Mouse (Mus musculus) kidney, postnatal 36 days (tissue): ENCODE data around the gene Hist1h3d.
"Not testable (repeated sequence)": the region's sequence is repeated elsewhere in the genome, so short reads cannot be mapped to it uniquely, and the experiment has no call there.

ENCODE experiments used
- DNase-seq, 2 experiments: peaks; one replicate each; pipeline ENCODE4 v3.0.0; 2021 to 2022; ENCODE audit warnings: mixed read lengths in 2 of 2

The Hist1h3d gene

DNA sequence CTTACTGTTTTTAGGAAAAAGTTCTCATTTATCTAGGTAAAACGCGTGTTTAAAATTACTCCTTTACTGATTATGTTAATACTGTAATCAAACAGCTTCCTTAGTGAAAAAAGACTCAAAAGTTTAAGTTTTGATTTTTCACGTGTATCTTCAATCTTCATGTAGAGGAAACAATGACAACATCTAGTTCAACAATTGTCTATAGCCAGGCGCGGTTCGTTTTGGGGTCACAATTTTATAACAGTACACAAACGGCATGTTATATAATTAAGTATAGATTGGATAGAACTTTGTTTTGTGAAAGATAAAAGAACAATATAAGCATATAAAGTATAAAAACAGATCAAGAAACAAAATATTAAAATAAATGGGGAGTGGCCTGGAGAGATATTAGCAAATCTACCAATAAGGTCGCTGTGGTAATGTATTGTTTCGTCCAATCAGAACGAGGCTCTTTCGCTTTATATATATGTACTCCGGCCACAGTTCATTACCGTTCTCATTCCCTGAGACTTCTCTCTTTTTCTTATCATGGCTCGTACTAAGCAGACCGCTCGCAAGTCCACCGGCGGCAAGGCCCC is at the start of gene Hist1h3d:
Gene Hist1h3d (plus strand): TSS at position 493 of the 581 bp plus-strand sequence.
- DNase-seq = peak in 1 of 2 experiments; percentile 42

DNA sequence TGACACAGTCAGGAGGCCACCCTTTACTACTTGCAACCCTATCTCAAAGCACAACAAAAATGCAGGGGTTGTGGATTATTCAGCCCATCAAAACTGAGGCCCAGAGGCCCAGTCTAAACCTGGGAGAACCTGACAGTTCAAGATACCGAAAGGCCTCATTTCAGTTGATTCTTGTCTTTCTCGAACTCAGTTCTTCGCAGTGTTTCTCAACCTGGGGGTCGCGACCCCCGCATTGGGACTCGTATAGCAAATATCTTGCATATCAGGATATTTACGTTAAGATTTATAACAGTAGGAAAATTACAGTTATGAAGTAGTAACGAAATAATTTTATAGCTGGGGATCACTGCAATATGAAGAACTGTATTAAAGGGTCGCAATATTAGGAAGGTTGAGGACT is 49.7 kb upstream of the Hist1h3d start:
- DNase-seq = peak in 1 of 2 experiments; percentile 7

GRCm38 (mm10) chr13:23526312-23526711 is 49.3 kb upstream of the Hist1h3d start:
- DNase-seq = peak; percentile 90 to 91

- DNase-seq = no peak
Measured at GRCm38 (mm10) chr13:23529005-23529404, 46.6 kb upstream of the Hist1h3d start.

DNA sequence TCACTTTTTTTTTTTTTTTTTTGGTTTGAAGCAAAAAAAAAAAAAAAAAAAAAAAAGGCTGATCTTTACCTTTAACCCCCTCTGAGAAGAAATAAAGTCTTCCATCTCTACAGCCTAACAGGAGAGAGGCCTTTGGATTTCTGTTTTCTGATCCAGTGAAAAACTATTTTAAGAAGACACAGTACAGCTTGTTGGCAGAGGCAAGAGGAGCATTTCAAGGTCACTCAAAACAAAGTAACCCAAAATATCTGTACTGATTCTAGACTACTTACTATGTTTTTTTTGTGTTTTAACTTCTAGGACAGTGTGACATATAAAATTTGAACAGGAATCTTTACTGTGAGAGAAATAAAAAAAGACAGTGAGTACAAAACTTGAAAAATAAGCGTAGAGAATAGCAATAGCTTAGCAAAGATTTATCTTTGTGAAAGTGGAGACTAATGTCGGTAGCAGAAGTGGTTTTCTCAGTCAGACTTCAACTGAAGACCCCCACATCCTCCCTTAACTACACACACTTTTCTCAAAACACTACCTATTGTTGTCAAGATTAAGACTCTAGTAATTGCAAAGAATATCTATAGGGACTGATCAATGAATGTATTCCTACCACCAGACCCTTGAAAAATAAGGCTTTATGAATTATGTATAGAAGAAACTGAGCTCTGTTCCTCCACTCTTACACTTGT is 45.9 kb upstream of the Hist1h3d start:
- no peak for DNase-seq

- DNase-seq = peak; percentile 58 to 66
Measured at GRCm38 (mm10) chr13:23530181-23530900, 45.2 kb upstream of the Hist1h3d start.

GRCm38 (mm10) chr13:23530901-23531875 is 44.4 kb upstream of the Hist1h3d start, which contains the start of gene Hist1h4h:
Gene Hist1h4h, plus strand, starts transcription at chr13:23531050.
- peak; percentile 95 to 98 for DNase-seq

DNA sequence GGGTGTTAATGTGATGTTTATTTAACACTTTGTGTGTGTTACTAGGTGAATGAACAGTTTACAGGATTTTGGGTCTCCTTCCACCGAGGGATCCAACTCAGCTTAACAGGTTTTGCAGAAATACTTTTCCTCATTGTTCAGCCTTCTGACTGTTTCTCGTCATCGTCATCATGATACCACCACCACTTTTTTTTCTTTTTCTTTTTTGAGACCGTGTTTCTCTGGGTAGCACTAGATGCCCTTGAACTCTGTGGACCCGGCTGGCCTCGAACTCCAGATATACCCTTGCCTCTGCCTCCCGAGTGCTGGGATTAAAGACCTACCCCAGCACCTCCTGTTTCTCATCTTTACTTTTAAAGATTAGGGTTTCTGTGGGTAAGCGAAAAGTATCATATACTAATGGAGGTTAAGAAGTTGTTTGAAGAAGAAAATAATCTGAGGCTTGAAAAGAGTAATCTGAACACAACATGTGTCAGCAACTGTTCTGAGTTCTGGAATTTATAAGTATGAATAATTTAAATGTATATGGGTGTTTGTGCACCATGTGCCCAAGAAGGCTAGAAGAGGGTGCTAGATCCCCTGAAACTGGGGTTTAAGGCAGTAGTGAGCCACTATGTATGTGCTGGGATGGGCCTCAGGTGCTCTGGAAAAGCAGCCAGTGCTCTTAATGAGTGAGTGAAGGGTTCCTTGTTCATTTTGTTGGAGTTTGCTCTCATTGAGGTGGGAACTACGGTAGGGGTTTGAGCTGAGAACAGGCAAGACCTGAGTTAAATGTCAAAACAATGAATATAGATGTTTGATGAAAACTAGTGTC is 43.1 kb upstream of the Hist1h3d start:
- DNase-seq = no peak

- DNase-seq = peak; percentile 70 to 75
Measured at GRCm38 (mm10) chr13:23533560-23534367, 41.8 kb upstream of the Hist1h3d start, which contains the start of gene Hist1h2af. Gene Hist1h2af, plus strand, starts transcription at chr13:23533906.

DNA sequence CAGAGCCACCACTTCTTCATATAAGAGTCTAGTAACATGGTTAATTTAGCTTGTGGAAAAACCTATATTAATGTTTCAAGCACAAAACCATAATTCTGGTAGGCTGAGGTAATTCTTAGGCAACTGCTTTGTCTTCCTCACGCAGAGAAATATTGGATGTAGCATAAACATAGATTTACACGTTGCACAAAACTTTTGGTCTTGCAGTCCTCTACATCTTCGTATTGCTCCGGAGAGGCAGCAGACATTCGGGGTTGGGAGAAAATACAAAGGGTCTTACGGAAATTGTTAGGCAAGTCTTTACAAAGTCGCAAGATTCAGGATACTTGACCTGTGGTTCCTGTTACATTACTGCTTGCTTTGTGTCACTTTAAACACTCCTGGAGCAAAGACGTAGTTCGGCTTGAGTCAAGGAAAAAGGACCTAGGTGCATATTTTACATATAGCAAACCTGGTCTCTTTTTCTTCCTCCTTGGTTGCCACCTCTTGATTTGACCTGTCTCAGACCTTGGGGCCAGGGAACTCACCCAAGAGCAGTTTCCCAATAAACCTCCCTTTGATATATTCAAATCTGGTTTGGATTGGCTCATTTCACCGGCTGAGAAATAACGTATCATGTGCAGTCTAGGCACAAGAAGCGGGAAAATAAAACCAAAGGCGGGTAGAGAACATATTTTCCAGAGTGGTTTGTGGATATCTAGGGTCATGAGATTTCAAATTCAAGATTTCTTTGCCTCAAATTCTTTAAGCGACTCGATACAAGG is 41.0 kb upstream of the Hist1h3d start:
- DNase-seq = no peak

DNA sequence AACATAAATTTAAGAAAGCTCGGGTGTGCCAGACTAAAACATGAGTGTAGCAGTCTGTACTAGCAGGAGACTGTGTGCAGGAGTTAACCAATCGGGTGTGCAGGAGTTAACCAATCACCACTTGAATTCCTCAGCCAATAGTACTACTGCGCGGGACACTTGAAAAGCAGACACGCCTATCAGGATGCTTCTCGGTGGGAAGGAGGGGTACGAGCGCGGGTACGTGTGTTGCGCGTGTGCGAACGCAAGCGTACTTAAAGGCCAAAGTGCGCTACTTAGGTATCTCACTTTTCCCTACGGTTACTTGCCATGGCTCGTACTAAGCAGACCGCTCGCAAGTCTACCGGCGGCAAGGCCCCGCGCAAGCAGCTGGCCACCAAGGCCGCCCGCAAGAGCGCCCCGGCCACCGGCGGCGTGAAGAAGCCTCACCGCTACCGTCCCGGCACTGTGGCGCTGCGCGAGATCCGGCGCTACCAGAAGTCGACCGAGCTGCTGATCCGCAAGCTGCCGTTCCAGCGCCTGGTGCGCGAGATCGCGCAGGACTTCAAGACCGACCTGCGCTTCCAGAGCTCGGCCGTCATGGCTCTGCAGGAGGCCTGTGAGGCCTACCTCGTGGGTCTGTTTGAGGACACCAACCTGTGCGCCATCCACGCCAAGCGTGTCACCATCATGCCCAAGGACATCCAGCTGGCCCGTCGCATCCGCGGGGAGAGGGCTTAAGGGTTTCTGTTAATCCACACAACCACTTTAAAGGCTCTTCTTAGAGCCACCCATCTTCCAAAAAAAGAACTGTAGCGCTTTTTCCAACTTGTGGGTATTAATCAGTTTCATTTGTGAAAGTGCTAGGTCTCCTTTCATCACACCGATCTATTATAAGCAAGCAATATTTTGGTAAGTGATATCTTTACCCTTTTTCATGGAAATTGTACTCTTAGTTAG is 40.2 kb upstream of the Hist1h3d start, which contains the start of gene Hist1h3g:
Gene Hist1h3g (plus strand): TSS at position 286 of the 939 bp plus-strand sequence.
- DNase-seq = peak; percentile 91 to 93

GRCm38 (mm10) chr13:23536076-23536822 is 39.3 kb upstream of the Hist1h3d start:
- DNase-seq = no peak

GRCm38 (mm10) chr13:23537006-23537710 is 38.4 kb upstream of the Hist1h3d start:
- no peak for DNase-seq

DNA sequence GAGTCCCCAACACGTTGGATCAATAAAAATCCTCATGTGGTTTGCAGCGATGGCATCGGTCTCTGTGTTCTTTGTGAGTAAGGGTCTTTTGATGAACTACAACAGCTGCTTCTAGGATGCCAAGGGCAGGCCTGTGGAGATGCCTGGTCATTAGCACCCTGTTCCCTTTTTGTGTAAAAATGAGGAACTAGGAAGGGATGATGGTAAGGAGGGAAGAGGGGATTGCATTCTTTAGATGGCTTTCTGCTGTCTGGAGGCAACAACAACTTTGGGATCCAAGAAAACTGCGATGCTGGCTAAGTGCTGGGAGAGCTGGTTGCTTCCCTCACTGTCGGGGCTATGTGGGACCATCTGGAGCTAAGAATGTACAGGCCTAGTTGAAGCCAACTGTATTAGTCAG is 37.3 kb upstream of the Hist1h3d start:
- no peak for DNase-seq

DNA sequence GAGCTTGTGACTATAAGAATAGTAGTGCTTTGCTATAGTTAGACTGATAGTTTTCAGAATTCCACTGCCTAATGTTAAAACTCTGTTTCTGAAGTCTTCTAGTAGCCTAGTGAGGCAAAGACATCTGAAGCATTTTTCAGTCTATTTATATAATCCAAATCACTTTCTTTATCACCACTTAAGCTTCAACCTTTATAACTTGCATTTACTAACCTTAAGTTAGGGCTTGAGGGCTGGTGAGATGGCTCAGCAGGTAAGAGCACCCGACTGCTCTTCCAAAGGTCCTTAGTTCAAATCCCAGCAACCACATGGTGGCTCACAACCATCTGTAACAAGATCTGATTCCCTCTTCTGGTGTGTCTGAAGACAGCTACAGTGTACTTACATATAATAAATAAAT is 35.7 kb upstream of the Hist1h3d start:
- not testable (repeated sequence) for DNase-seq

- DNase-seq = no peak
Measured at GRCm38 (mm10) chr13:23541497-23541896, 34.1 kb upstream of the Hist1h3d start.
